Mouse (Mus musculus) neural tube, embryonic 14.5 days (tissue): ENCODE measurements around the gene Cfap65. TPM values are rescaled to one million over a fixed set of nuclear protein-coding genes. Genes with fewer than 3 reads are reported as not detected.

ENCODE experiments used
- ATAC-seq: fragments of 200-750 bp; cut with Nextera tagmentation; 2 replicates; pipeline ENCODE4 v1.8.0; 2017; ENCODE audit warnings: low read depth, mild to moderate bottlenecking, moderate TSS enrichment, moderate library complexity
- H3K27ac ChIP-seq: fragments of 300-500 bp; sonication (generic); 2 replicates; pipeline ENCODE4 v1.5.1; 2014; ENCODE audit warnings: low read depth, mild to moderate bottlenecking, control low read depth, low read length, moderate library complexity, mixed read lengths
- H3K27me3 ChIP-seq: fragments of 300-500 bp; sonication (generic); 2 replicates; pipeline ENCODE4 v1.6.1; 2014; ENCODE audit warnings: low read length; ENCODE audit not compliant: control insufficient read depth, insufficient read depth
- H3K36me3 ChIP-seq: fragments of 300-500 bp; sonication (generic); 2 replicates; pipeline ENCODE4 v1.6.1; 2014; ENCODE audit warnings: low read length, mixed read lengths; ENCODE audit not compliant: control insufficient read depth, insufficient read depth
- H3K4me1 ChIP-seq: fragments of 300-500 bp; sonication (generic); 2 replicates; pipeline ENCODE4 v1.6.1; 2014; ENCODE audit warnings: low read length; ENCODE audit not compliant: control insufficient read depth, insufficient read depth
- H3K4me2 ChIP-seq: fragments of 300-500 bp; sonication (generic); 2 replicates; pipeline ENCODE4 v1.6.1; 2014; ENCODE audit warnings: mild to moderate bottlenecking, low read depth, low read length, control low read depth
- H3K4me3 ChIP-seq: fragments of 300-500 bp; sonication (generic); 2 replicates; pipeline ENCODE4 v1.5.1; 2014; ENCODE audit warnings: low read depth, low read length, control low read depth, mixed read lengths
- H3K9ac ChIP-seq: fragments of 300-500 bp; sonication (generic); replicated peaks from 2 replicates; pipeline ENCODE4 v1.6.1; 2014; ENCODE audit warnings: low read depth, mild to moderate bottlenecking, control low read depth, low read length, mixed read lengths
- H3K9me3 ChIP-seq: fragments of 300-500 bp; sonication (generic); 2 replicates; pipeline ENCODE4 v1.6.1; 2016; ENCODE audit warnings: low read length; ENCODE audit not compliant: control insufficient read depth
- WGBS: fragments of 180-500 bp; shearing (Covaris S2); extraction: QIAGEN DNeasy Blood & Tissue Kit; methylation state at CpG from one replicate; pipeline ENCODE4 v1.1.7; 2014; 5-methylcytosine and 5-hydroxymethylcytosine counted together
- microRNA counts: library from miRNA; unstranded; fragments of <30 nt; microRNA quantifications from one replicate; lab custom pipeline; 2016
- microRNA-seq: library from miRNA; unstranded; fragments of <30 nt; microRNA quantifications from one replicate; pipeline ENCODE4, GENCODE M21; 2016
- polyA plus RNA-seq: library from polyadenylated mRNA; unstranded; fragments of >200 nt; fragmentation: Nextera tagmentation; extraction: Ambion mirVana; gene quantifications from 2 replicates; pipeline ENCODE4 v1.2.1, GENCODE M21; 2014

The Cfap65 gene
- polyA plus RNA-seq, 1 experiment from 2014 or later: 0.74 TPM

- Histone ChIP-seq H3K36me3 (no peaks in the 10 kb centered on the region), H3K27ac (peak overlapping the region; percentile 85), H3K4me3 (peak overlapping the region; percentile 94), H3K9ac (peak overlapping the region; percentile 93), H3K4me1 (peaks cover 26% of the 10 kb centered on the region), H3K4me2 (peak overlapping the region; percentile 83), H3K27me3 (peaks cover 11% of the 10 kb centered on the region; the same call in 1 of the 2 replicates), H3K9me3 (no peaks in the 10 kb centered on the region)
- no peak for ATAC-seq
- under 1% methylated on average over 74 of the region's 74 CpGs for WGBS
Observed at GRCm38 (mm10) chr1:74855651-74856438, 79.6 kb downstream of the Cfap65 start.

GRCm38 (mm10) chr1:74855156-74855555 is 80.2 kb downstream of the Cfap65 start:
- peak overlapping the region; percentile 83 for H3K4me2 ChIP-seq
- no peaks in the 10 kb centered on the region for H3K9me3 ChIP-seq
- under 1% methylated on average over 41 of the region's 48 CpGs for WGBS
- peaks cover 26% of the 10 kb centered on the region for H3K4me1 ChIP-seq
- H3K27me3 ChIP-seq: peaks cover 11% of the 10 kb centered on the region; the same call in 1 of the 2 replicates
- peak overlapping the region; percentile 93 for H3K9ac ChIP-seq
- ATAC-seq: no peak
- H3K36me3 ChIP-seq: no peaks in the 10 kb centered on the region
- H3K27ac ChIP-seq: peak overlapping the region; percentile 85
- H3K4me3 ChIP-seq: peak overlapping the region; percentile 94

GRCm38 (mm10) chr1:74854306-74855056 is 80.9 kb downstream of the Cfap65 start, which contains the start of gene Cdk5r2:
TSS of gene Cdk5r2 (plus strand) at chr1:74854934.
- H3K4me1 ChIP-seq: peaks cover 24% of the 10 kb centered on the region
- H3K36me3 ChIP-seq: no peaks in the 10 kb centered on the region
- peak within 1 kb of the TSS; percentile 83 for H3K4me2 ChIP-seq
- no peaks in the 10 kb centered on the region for H3K9me3 ChIP-seq
- H3K27me3 ChIP-seq: peaks cover 11% of the 10 kb centered on the region; the same call in 1 of the 2 replicates
- peak within 1 kb of the TSS; percentile 94 for H3K4me3 ChIP-seq
- peak within 1 kb of the TSS; percentile 93 for H3K9ac ChIP-seq
- peak; percentile 90 for ATAC-seq
- 2% methylated on average over 39 of the region's 39 CpGs for WGBS
- peak within 1 kb of the TSS; percentile 85 for H3K27ac ChIP-seq

MicroRNAs encoded within 50 kb of the gene (microRNA counts, 519-probe panel; counts per million panel counts)
- not detected for microRNA mmu-miR-375 (lab: Ali Mortazavi, UCI)

Small RNA genes within 50 kb of the gene (microRNA-seq; reads per million reads assigned to microRNA genes)
- gene Mir375: 68.3 reads per million, percentile 40 among the genes with 10 or more reads in this experiment

Other genes starting within 250 kb of the Cfap65 start
- 1.2 and 2.9 TPM in 2 replicates for gene Cyp27a1, start 222.0 kb downstream of the Cfap65 start, polyA plus RNA-seq
- 0.23 TPM in 1 of 2 replicates, not detected in the other for gene Prkag3, start 186.4 kb downstream of the Cfap65 start, polyA plus RNA-seq
- 8.4 TPM in 1 of 2 replicates, not detected in the other for gene Wnt6, start 163.7 kb downstream of the Cfap65 start, polyA plus RNA-seq
- gene Wnt10a, start 144.1 kb downstream of the Cfap65 start, polyA plus RNA-seq: not detected in 2 replicates
- gene Cdk5r2, start 80.7 kb downstream of the Cfap65 start, polyA plus RNA-seq: 14.4 and 19.6 TPM in 2 replicates
- not detected in 2 replicates for gene Fev, start 50.2 kb downstream of the Cfap65 start, polyA plus RNA-seq
- gene Cryba2, start 42.5 kb downstream of the Cfap65 start, polyA plus RNA-seq: 0.40 and 1.7 TPM in 2 replicates
- 0.24 and 0.32 TPM in 2 replicates for gene Ihh, start 16.1 kb upstream of the Cfap65 start, polyA plus RNA-seq
- 6.1 and 7.4 TPM in 2 replicates for gene Nhej1, start 189.6 kb upstream of the Cfap65 start, polyA plus RNA-seq
- 0.39 TPM in 1 of 2 replicates, not detected in the other for gene Slc23a3, start 198.3 kb upstream of the Cfap65 start, polyA plus RNA-seq
- gene Cnppd1, start 207.1 kb upstream of the Cfap65 start, polyA plus RNA-seq: 44.4 and 47.6 TPM in 2 replicates
- gene Retreg2, start 207.2 kb upstream of the Cfap65 start, polyA plus RNA-seq: 146 and 152 TPM in 2 replicates
- gene Zfand2b, start 233.0 kb upstream of the Cfap65 start, polyA plus RNA-seq: 33.1 and 36.5 TPM in 2 replicates
- gene Abcb6, start 244.8 kb upstream of the Cfap65 start, polyA plus RNA-seq: 38.3 and 49.1 TPM in 2 replicates